In the genomic region with DNA sequence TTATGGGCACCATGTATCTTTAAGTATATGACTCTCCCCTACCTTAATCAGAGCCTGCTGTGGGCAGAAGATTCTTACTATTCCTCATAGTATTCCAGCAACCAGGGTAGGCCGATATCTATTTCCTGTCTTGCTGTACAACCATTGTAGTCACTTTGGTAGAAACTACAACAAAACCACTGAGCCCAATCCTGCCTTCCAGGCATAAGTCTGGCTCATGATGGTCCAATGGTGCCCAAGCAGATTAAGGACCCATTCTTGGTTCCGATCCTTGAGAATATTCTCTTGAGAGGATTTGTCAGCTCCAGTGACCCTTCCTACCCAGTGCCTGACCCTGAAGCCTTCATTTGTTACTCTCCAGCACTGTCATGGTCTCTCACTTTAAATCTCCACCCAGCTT, we compare ENCODE assay signal across 31 mouse cellular contexts.
"Had no signal": no experiment of that assay in that cellular context is flagged by ENCODE, and none has a peak within 500 bp of the region (broad histone marks: within the 10 kb centered on the region; RNA-seq: fewer than 3 reads in every experiment).

No protein-coding gene starts in this region.

- H3K27ac ChIP-seq: left cerebral cortex, adult 2 months; limb, embryonic 10.5 days; limb, embryonic 12.5 days; limb, embryonic 13.5 days; limb, embryonic 15.5 days; liver, embryonic 12.5 days; liver, embryonic 13.5 days; liver, embryonic 14.5 days; liver, embryonic 15.5 days; lung, embryonic 15.5 days; macrophage; midbrain, embryonic 10.5 days; midbrain, embryonic 12.5 days; midbrain, embryonic 15.5 days; neural tube, embryonic 12.5 days had no signal

- DNase-seq: left cerebral cortex, postnatal 4 days; liver; liver, embryonic 13.5 days; liver, postnatal 0 days; lung, adult 18-20 months; lung, adult 2 months; lung, embryonic 14.5 days; lung, postnatal 10 days; lung, postnatal 14 days; lung, postnatal 36 days; lung, postnatal 4 days; midbrain, embryonic 14.5 days had no signal

- H3K9me3 ChIP-seq: limb, embryonic 10.5 days; limb, embryonic 12.5 days; limb, embryonic 13.5 days; limb, embryonic 15.5 days; liver, embryonic 12.5 days; liver, embryonic 13.5 days; liver, embryonic 15.5 days; lung, embryonic 15.5 days; midbrain, embryonic 10.5 days; midbrain, embryonic 12.5 days; midbrain, embryonic 15.5 days; neural tube, embryonic 12.5 days had no signal

- H3K36me3 ChIP-seq: limb, embryonic 10.5 days; limb, embryonic 12.5 days; limb, embryonic 13.5 days; limb, embryonic 15.5 days; liver, embryonic 12.5 days; liver, embryonic 13.5 days; liver, embryonic 15.5 days; lung, embryonic 15.5 days; midbrain, embryonic 10.5 days; midbrain, embryonic 12.5 days; midbrain, embryonic 15.5 days; neural tube, embryonic 12.5 days had no signal

- H3K4me3 ChIP-seq: left cerebral cortex, adult 2 months; limb, embryonic 10.5 days; limb, embryonic 12.5 days; limb, embryonic 13.5 days; limb, embryonic 15.5 days; liver, embryonic 12.5 days; liver, embryonic 13.5 days; liver, embryonic 15.5 days; lung, embryonic 15.5 days; megakaryocyte, embryonic 14.5 days; midbrain, embryonic 10.5 days; midbrain, embryonic 12.5 days; midbrain, embryonic 15.5 days; myocyte; neural tube, embryonic 12.5 days had no signal

- H3K9ac ChIP-seq: limb, embryonic 12.5 days; limb, embryonic 13.5 days; limb, embryonic 15.5 days; liver, embryonic 12.5 days; liver, embryonic 13.5 days; liver, embryonic 14.5 days; liver, embryonic 15.5 days; liver, postnatal 0 days; lung, embryonic 14.5 days; lung, embryonic 15.5 days; midbrain, embryonic 12.5 days; midbrain, embryonic 15.5 days; neural tube, embryonic 12.5 days had no signal

- ATAC-seq: liver, embryonic 12.5 days; liver, postnatal 0 days; lung, postnatal 0 days; midbrain, embryonic 15.5 days; midbrain, embryonic 16.5 days had no signal

- H3K4me1 ChIP-seq: limb, embryonic 10.5 days; limb, embryonic 12.5 days; limb, embryonic 13.5 days; limb, embryonic 15.5 days; liver, embryonic 12.5 days; liver, embryonic 13.5 days; liver, embryonic 15.5 days; lung, embryonic 15.5 days; megakaryocyte, embryonic 14.5 days; midbrain, embryonic 10.5 days; midbrain, embryonic 12.5 days; midbrain, embryonic 15.5 days; neural tube, embryonic 12.5 days had no signal

- H3K4me2 ChIP-seq: limb, embryonic 12.5 days; limb, embryonic 13.5 days; limb, embryonic 15.5 days; liver, embryonic 11.5 days; liver, embryonic 12.5 days; liver, embryonic 13.5 days; liver, embryonic 15.5 days; lung, embryonic 14.5 days; lung, embryonic 15.5 days; midbrain, embryonic 12.5 days; midbrain, embryonic 15.5 days; neural tube, embryonic 12.5 days had no signal

- H3K27me3 ChIP-seq: limb, embryonic 12.5 days; limb, embryonic 13.5 days; limb, embryonic 15.5 days; lung, embryonic 15.5 days; midbrain, embryonic 12.5 days; midbrain, embryonic 15.5 days; neural tube, embryonic 12.5 days had no signal
